Mouse (Mus musculus): ENCODE data around the gene St5. TPM values are rescaled to one million over a fixed set of nuclear protein-coding genes. Genes with fewer than 3 reads are reported as not detected.

The St5 gene
- polyA plus RNA-seq, 1 experiment from 2014 or later = 23.4 TPM

DNA sequence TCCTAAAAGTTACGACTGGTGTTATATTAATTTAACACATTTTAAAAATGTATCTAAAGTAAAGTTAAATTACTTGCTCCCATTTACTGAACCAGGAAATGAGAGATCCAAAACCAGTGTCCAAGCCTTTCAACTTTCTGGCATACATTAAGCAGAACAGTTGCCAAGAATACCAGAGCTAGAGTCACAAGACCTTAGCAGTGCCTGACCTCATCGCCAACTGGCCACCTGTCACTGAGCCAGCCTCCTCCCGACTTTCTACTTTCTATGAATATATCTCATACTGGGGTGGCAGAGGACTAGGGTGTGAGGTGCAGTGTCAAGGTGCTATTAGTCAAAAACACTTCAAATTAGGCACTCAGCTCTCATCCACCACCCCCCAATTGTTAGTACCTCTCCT lies 85.6 kb downstream of the St5 start:
- WGBS = 64% methylated on average over 3 of the region's 3 CpGs
- peaks cover 20% of the 10 kb centered on the region for H3K4me1 ChIP-seq (replicated peaks; ENCODE audit: control insufficient read depth, insufficient read depth, low read length)
- no peak overlapping the region for H3K9ac ChIP-seq
- no peaks in the 10 kb centered on the region for H3K27me3 ChIP-seq (ENCODE audit: control insufficient read depth, insufficient read depth, low read length)
- no peaks in the 10 kb centered on the region for H3K9me3 ChIP-seq (ENCODE audit: control insufficient read depth, low read length)
- H3K4me2 ChIP-seq (replicated peaks) = no peak overlapping the region
- DNase-seq (ENCODE audit: low spot score) (no peak), ATAC-seq (ENCODE audit: low FRiP score) (no peak)
- H3K36me3 ChIP-seq (replicated peaks; ENCODE audit: control insufficient read depth, insufficient read depth) = no peaks in the 10 kb centered on the region
- no peak overlapping the region for H3K4me3 ChIP-seq (replicated peaks; ENCODE audit: low read length)
- no peak overlapping the region for H3K27ac ChIP-seq

DNA sequence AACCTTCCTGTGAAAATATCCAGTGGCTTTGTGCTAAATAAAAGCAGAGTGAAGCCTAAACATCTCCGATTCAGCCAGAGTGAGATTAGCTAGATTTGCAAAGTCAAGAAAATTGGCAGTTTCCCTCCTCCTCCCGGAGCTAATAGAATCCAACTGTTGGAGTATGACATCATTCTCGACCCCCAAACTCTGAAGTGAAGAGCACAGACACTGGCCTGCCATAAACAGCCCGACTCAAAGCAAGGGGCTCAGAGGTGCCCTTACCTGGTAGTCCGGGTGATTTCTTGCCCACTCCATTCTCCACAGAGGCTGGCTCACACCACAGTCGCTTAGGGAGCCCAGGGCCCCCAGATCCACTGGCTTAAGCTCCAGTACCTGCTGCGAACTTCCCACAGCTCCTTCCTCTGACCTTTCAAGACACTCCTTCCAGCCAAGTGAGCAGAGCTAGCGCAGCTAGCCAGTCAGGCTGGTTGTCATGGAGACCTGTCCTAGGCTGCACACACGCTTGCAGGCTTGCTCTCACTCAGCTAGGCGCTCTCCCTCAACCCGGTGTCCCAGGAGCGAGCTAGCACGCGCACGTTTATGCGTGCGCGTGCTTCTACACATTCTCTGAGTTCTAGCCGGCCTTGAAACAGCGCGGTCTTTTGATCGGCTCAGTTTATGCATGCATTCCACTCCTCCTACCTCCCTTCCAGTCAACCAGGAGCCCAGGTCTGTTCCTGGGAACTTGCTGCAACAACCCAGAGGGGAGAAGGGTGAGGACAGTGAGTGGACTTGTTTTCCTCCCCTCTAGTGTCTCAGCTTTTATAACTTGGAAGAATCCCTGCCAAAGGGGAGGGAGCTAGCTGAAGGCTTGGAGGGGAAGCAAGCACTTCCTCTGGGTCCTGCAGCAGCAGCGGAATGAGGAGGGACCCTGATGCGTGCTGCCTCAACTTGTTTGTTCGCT lies 87.1 kb downstream of the St5 start:
- Histone ChIP-seq H3K4me1 (replicated peaks; ENCODE audit: control insufficient read depth, insufficient read depth, low read length) (peaks cover 27% of the 10 kb centered on the region), H3K9me3 (ENCODE audit: control insufficient read depth, low read length) (no peaks in the 10 kb centered on the region), H3K27ac (peak overlapping the region; percentile 74), H3K27me3 (ENCODE audit: control insufficient read depth, insufficient read depth, low read length) (no peaks in the 10 kb centered on the region), H3K4me2 (replicated peaks) (peak overlapping the region; percentile 55), H3K4me3 (replicated peaks; ENCODE audit: low read length) (peak overlapping the region; percentile 35), H3K36me3 (replicated peaks; ENCODE audit: control insufficient read depth, insufficient read depth) (no peaks in the 10 kb centered on the region), H3K9ac (peak overlapping the region; percentile 51)
- DNase-seq (ENCODE audit: low spot score) (peak; percentile 91), ATAC-seq (ENCODE audit: low FRiP score) (peak; percentile 95)
- WGBS = 2% methylated on average over 25 of the region's 25 CpGs

DNA sequence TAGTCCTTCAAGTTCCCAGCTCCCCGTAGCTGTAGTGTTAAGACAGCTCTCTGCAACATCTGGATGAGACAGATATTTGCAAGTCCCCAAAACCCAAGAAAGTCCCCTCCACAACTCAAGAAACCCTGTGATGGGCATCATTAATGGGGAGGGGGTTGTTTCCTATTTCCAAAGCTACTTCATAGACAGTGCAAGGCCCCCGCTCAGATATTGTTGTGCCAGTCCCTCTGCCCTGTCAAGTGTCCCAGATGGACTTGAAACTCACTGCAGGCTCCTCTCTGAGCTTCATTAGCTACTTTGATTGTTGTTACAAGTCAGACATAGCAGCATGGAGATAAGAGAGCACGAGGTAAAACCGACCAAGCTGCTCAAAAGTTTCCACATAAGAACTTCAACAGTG lies 87.8 kb downstream of the St5 start:
- H3K9me3 ChIP-seq (ENCODE audit: control insufficient read depth, low read length) = no peaks in the 10 kb centered on the region
- ATAC-seq (ENCODE audit: low FRiP score) (no peak), DNase-seq (ENCODE audit: low spot score) (no peak)
- no peaks in the 10 kb centered on the region for H3K36me3 ChIP-seq (replicated peaks; ENCODE audit: control insufficient read depth, insufficient read depth)
- 32% methylated on average over 4 of the region's 4 CpGs for WGBS
- H3K4me1 ChIP-seq (replicated peaks; ENCODE audit: control insufficient read depth, insufficient read depth, low read length) = peaks cover 27% of the 10 kb centered on the region
- peak overlapping the region; percentile 51 for H3K9ac ChIP-seq
- peak overlapping the region; percentile 35 for H3K4me3 ChIP-seq (replicated peaks; ENCODE audit: low read length)
- peak overlapping the region; percentile 74 for H3K27ac ChIP-seq
- H3K4me2 ChIP-seq (replicated peaks) = peak overlapping the region; percentile 55
- no peaks in the 10 kb centered on the region for H3K27me3 ChIP-seq (ENCODE audit: control insufficient read depth, insufficient read depth, low read length)

DNA sequence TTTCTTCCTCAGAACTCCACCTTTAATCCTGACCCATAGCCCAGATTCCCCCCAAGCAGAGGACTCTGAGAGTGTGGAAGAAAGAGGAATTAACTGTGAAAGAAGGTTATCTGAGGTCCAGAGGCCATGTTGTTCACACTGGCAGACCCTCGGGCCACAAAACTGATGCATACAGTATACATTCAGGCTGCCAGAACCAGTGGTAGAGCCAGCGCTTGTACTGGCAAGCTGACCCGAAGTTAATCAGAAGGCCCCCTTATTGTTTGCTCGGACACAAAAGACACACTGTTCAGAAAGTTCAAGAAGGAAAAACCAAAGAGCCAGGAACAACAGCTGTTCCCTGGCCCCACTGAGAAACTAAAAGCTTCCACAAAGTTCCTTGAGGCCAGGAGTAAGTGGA lies 88.5 kb downstream of the St5 start:
- ATAC-seq (ENCODE audit: low FRiP score) (no peak), DNase-seq (ENCODE audit: low spot score) (no peak)
- Histone ChIP-seq H3K9me3 (ENCODE audit: control insufficient read depth, low read length) (no peaks in the 10 kb centered on the region), H3K27ac (peak overlapping the region; percentile 74), H3K36me3 (replicated peaks; ENCODE audit: control insufficient read depth, insufficient read depth) (no peaks in the 10 kb centered on the region), H3K4me3 (replicated peaks; ENCODE audit: low read length) (peak overlapping the region; percentile 35; the same call in 1 of the 2 replicates), H3K4me1 (replicated peaks; ENCODE audit: control insufficient read depth, insufficient read depth, low read length) (peaks cover 27% of the 10 kb centered on the region), H3K9ac (peak overlapping the region; percentile 13; the same call in 1 of the 2 replicates), H3K4me2 (replicated peaks) (peak overlapping the region; percentile 55), H3K27me3 (ENCODE audit: control insufficient read depth, insufficient read depth, low read length) (no peaks in the 10 kb centered on the region)
- 13% methylated on average over 4 of the region's 4 CpGs for WGBS

DNA sequence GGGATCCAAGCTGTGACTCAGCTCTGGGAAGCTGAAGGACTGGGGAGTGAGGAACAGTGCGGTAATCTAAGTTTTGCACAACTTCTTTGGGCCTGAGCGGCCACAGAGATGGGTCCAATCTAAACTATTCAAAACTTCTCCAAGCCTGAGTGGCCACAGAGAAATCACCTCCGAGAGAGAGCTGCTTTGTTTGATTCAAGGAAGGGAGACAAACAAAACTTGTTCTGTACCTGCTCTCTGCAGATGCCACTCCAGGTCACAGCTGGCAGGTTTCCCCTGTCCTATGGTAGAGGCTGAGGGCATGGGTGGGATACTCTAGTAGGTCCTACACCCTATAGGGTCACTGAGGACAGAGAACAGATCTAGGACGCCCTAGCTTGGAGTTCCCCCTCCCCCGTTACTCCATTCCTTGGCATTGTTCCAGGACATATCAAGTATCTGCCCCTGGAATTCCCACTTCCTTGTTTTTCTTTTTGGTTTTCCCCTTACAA lies 89.8 kb downstream of the St5 start:
- 52% methylated on average over 5 of the region's 5 CpGs for WGBS
- Histone ChIP-seq H3K4me2 (replicated peaks) (peak overlapping the region; percentile 55), H3K4me1 (replicated peaks; ENCODE audit: control insufficient read depth, insufficient read depth, low read length) (peaks cover 27% of the 10 kb centered on the region), H3K36me3 (replicated peaks; ENCODE audit: control insufficient read depth, insufficient read depth) (no peaks in the 10 kb centered on the region), H3K9me3 (ENCODE audit: control insufficient read depth, low read length) (no peaks in the 10 kb centered on the region), H3K9ac (0 out of 2 replicates have a peak overlapping the region, but pooled peaks have one; percentile 13), H3K27me3 (ENCODE audit: control insufficient read depth, insufficient read depth, low read length) (no peaks in the 10 kb centered on the region), H3K4me3 (replicated peaks; ENCODE audit: low read length) (no peak overlapping the region), H3K27ac (peak overlapping the region; percentile 74)
- no peak for ATAC-seq (ENCODE audit: low FRiP score)
- DNase-seq (ENCODE audit: low spot score) = no peak

DNA sequence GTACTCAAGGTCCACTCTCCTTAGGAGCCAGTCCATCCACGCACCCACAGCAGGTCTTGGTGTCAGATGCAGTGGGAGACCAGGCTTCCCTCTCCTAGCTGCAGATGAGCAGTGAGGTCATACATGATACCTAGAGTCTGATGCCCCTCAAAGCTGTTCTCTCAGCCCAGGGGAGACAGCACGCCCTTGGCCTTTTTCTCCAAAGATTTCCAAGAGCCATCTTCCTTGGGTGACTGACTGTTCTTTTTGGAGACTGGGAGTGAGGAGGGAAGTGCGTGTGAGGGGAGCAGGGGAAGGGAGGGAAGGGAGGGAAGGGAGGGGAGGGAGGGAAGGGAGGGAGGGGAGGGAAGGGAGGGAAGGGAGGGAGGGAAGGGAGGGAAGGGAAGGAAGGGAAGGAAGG lies 90.4 kb downstream of the St5 start:
- no peak for ATAC-seq (ENCODE audit: low FRiP score)
- H3K27ac ChIP-seq = peak overlapping the region; percentile 20
- H3K9ac ChIP-seq = no peak overlapping the region
- no peaks in the 10 kb centered on the region for H3K36me3 ChIP-seq (replicated peaks; ENCODE audit: control insufficient read depth, insufficient read depth)
- no peaks in the 10 kb centered on the region for H3K9me3 ChIP-seq (ENCODE audit: control insufficient read depth, low read length)
- H3K4me1 ChIP-seq (replicated peaks; ENCODE audit: control insufficient read depth, insufficient read depth, low read length) = peaks cover 27% of the 10 kb centered on the region
- H3K27me3 ChIP-seq (ENCODE audit: control insufficient read depth, insufficient read depth, low read length) = no peaks in the 10 kb centered on the region
- DNase-seq (ENCODE audit: low spot score) = no peak
- WGBS = 86% methylated on average over 2 of the region's 3 CpGs
- H3K4me2 ChIP-seq (replicated peaks) = no peak overlapping the region
- no peak overlapping the region for H3K4me3 ChIP-seq (replicated peaks; ENCODE audit: low read length)

DNA sequence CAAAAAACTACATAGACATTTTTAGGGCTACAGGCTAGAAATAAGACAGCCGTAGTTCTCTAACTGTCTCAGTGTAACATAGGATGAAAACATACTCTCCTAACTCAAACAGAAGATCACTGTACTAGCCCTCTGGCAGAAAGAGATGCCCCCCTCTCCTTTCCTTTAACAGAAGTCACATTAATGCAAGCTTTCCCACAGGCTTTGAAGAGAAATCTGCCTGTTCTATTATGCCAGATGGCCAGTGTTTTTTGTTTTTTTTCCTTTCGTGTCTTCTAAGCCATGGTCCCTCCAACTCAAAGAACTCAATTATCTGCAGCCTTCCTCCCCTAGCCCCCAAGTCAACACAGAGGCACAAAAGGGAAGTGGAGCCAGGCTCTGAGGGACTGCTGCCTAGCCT lies 90.9 kb downstream of the St5 start:
- Histone ChIP-seq H3K4me1 (replicated peaks; ENCODE audit: control insufficient read depth, insufficient read depth, low read length) (peaks cover 27% of the 10 kb centered on the region), H3K27ac (peak overlapping the region; percentile 20), H3K36me3 (replicated peaks; ENCODE audit: control insufficient read depth, insufficient read depth) (no peaks in the 10 kb centered on the region), H3K9me3 (ENCODE audit: control insufficient read depth, low read length) (no peaks in the 10 kb centered on the region), H3K9ac (no peak overlapping the region), H3K4me3 (replicated peaks; ENCODE audit: low read length) (no peak overlapping the region), H3K27me3 (ENCODE audit: control insufficient read depth, insufficient read depth, low read length) (no peaks in the 10 kb centered on the region), H3K4me2 (replicated peaks) (no peak overlapping the region)
- ATAC-seq (ENCODE audit: low FRiP score) (no peak), DNase-seq (ENCODE audit: low spot score) (no peak)
- 31% methylated on average over 2 of the region's 2 CpGs for WGBS

DNA sequence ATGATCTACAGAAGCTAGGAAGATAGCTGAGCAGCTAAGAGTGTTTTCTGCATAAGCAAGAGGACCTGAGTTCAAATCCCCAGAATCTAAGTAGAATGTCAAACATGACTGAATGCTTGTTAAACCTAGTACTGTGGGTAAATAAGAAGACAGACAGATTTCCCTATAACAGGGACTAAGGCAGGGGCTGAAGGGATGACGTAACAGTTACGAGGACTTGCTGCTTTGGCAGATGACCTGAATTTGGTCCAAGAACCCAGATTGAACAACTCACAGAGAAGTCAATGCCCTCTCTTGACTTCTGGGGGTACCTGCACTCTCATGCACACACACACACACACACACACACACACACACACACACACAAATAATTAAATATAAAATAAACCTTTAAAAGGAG lies 93.1 kb downstream of the St5 start:
- DNase-seq (ENCODE audit: low spot score) (no peak), ATAC-seq (ENCODE audit: low FRiP score) (no peak)
- Histone ChIP-seq H3K36me3 (replicated peaks; ENCODE audit: control insufficient read depth, insufficient read depth) (no peaks in the 10 kb centered on the region), H3K4me3 (replicated peaks; ENCODE audit: low read length) (no peak overlapping the region), H3K4me2 (replicated peaks) (no peak overlapping the region), H3K4me1 (replicated peaks; ENCODE audit: control insufficient read depth, insufficient read depth, low read length) (0 out of 2 replicates have a peak, but pooled peaks cover 14% of the 10 kb centered on the region), H3K9me3 (ENCODE audit: control insufficient read depth, low read length) (no peaks in the 10 kb centered on the region), H3K27ac (no peak overlapping the region), H3K27me3 (ENCODE audit: control insufficient read depth, insufficient read depth, low read length) (no peaks in the 10 kb centered on the region), H3K9ac (no peak overlapping the region)
- WGBS = 89% methylated on average over 2 of the region's 2 CpGs

DNA sequence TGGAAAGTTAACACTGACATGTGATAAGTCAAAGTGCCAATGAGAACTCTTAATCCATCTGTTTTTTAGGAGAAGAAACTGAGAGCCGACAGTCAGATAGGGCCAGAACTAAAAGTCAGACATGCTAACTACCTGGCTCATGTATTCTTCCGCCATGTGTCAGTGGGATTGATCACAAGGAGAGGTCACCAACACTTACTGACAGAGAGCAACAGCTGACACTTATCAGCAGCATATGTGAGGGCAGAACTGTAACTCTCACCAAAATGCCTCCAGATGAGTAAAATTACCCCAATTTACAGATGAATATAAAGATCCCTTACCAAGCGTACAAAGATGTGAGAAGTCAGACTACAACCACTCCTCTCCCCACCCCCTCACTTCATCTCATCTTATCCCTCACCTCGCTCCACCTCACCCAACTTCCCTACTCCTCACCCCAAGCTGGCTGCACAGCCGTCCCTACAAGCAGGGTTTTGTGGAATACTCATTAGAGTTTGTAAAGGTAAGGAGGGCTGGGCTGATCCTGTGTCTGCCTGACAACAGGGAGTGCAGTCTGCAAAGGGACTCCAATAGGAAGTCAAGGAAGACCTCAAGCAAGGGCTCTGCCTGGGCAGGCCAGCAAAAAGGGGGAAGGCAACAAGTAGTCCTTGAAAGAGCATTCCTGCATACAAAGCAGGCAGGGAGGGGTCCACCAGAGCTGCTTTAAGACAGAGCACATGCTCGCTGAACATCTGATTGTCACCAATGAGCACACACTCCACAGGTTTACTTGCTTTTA lies 93.7 kb downstream of the St5 start:
- WGBS = 63% methylated on average over 6 of the region's 6 CpGs
- no peak overlapping the region for H3K4me2 ChIP-seq (replicated peaks)
- H3K27me3 ChIP-seq (ENCODE audit: control insufficient read depth, insufficient read depth, low read length) = no peaks in the 10 kb centered on the region
- no peaks in the 10 kb centered on the region for H3K36me3 ChIP-seq (replicated peaks; ENCODE audit: control insufficient read depth, insufficient read depth)
- 0 out of 2 replicates have a peak, but pooled peaks cover 14% of the 10 kb centered on the region for H3K4me1 ChIP-seq (replicated peaks; ENCODE audit: control insufficient read depth, insufficient read depth, low read length)
- no peaks in the 10 kb centered on the region for H3K9me3 ChIP-seq (ENCODE audit: control insufficient read depth, low read length)
- H3K9ac ChIP-seq = no peak overlapping the region
- DNase-seq (ENCODE audit: low spot score) (no peak), ATAC-seq (ENCODE audit: low FRiP score) (no peak)
- H3K27ac ChIP-seq = no peak overlapping the region
- H3K4me3 ChIP-seq (replicated peaks; ENCODE audit: low read length) = no peak overlapping the region

Data from hindbrain, embryonic 14.5 days (tissue).